Mouse (Mus musculus): Measurements from ENCODE around the gene Myl6.

DNA sequence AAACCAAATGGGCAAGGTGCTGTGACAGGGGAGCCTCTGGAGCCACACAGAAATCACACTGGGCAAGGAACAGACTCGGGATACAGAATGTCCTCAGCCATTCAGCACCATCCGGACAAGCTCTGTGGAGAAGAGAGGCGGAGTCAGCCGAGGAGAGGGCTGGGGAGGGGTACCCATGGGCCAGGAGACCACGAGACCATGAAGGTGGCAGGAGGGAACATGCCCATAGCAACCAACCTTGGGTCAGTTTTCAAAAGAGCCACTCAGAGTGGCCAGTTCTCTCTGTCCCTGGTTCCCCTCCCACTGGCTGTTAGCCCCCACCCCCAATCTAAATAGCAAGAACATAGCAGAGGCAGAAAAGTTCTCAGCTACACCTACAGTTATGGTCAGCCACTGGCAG lies 3.0 kb downstream of the Myl6 start:
- no peak for TF ChIP-seq CTCF (IDR thresholded peaks at IDR 0.05)
- TF ChIP-seq POLR2A (IDR thresholded peaks at IDR 0.05; ENCODE audit: insufficient read depth, low read depth, low read length): no peak
- TF ChIP-seq EP300 (IDR thresholded peaks at IDR 0.05; ENCODE audit: insufficient read depth, low read depth, low read length): no peak

Data from heart, adult 2 months (tissue).